Mouse (Mus musculus) erythroblast, embryonic 14.5 days (primary cell): Measurements from ENCODE around the gene Spty2d1. TPM values are rescaled to one million over a fixed set of nuclear protein-coding genes. Genes with fewer than 3 reads are reported as not detected.
"Not testable (repeated sequence)": the region's sequence is repeated elsewhere in the genome, so short reads cannot be mapped to it uniquely, and the experiment has no call there.

Experiments used
- H3K27me3 ChIP-seq: 2 replicates; pipeline ENCODE4 v1.6.1; 2012; ENCODE audit warnings: inconsistent platforms; ENCODE audit not compliant: control insufficient read depth
- H3K36me3 ChIP-seq: 2 replicates; pipeline ENCODE4 v1.6.1; 2012; ENCODE audit warnings: mild to moderate bottlenecking, inconsistent platforms; ENCODE audit not compliant: control insufficient read depth
- H3K4me1 ChIP-seq: 2 replicates; pipeline ENCODE4 v1.6.1; 2012; ENCODE audit warnings: inconsistent platforms; ENCODE audit not compliant: control insufficient read depth
- H3K4me3 ChIP-seq: replicated peaks from 2 replicates; pipeline ENCODE3; 2012; ENCODE audit warnings: moderate library complexity, mild to moderate bottlenecking, inconsistent platforms
- H3K9me3 ChIP-seq: 2 replicates; pipeline ENCODE4 v1.6.1; 2012; ENCODE audit warnings: low read length, inconsistent platforms, mixed read lengths; ENCODE audit not compliant: control insufficient read depth
- GATA1 ChIP-seq: IDR thresholded peaks from 2 replicates; pipeline ENCODE4 v1.6.1; 2012; ENCODE audit warnings: low read length, inconsistent platforms, mixed read lengths
- TAL1 ChIP-seq: IDR thresholded peaks from 3 replicates; pipeline ENCODE4 v1.6.1; 2012; ENCODE audit warnings: low read length, inconsistent platforms, mixed read lengths
- polyA plus RNA-seq: library from polyadenylated mRNA; stranded (reverse); fragments of >175 nt; gene quantifications from 2 replicates; pipeline ENCODE4 v1.2.3, GENCODE M21; 2012

The Spty2d1 gene
- polyA plus RNA-seq, 1 experiment: 0.60 TPM

DNA sequence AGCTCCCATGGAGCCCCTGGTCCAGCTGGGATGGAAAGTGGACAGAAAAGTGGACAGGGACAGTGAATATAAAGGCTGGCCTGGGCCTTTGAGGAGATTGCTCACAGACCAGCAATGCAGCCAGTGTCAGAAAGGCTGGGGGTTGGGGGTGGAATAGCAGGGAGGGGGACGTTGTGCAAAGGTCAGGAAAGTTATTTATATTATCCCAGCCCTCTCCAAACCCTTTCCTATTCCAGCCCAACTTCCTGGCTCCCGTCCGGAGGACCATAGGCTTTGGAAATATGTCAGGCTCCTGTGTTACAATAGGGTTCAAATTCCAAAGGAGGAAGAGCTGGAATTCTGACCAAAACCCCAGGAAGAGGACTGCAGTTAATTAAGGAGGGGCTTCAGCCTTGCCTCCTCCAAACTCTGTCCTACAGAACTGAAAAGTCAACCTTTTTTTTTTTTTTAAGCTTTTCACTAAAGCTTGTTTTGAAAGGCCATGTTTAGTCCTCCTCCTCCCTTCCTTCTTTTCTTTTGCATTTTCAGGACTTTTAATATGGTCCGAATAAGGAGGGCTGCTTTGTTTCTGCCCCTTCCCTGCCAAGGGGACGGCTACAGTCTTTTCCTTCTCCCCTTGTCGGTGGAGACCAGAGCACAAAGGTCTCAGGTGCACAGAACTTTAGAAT lies 34.7 kb upstream of the Spty2d1 start:
- H3K36me3 ChIP-seq: no peaks in the 10 kb centered on the region
- no peaks in the 10 kb centered on the region for H3K4me1 ChIP-seq
- no peak overlapping the region for H3K4me3 ChIP-seq
- TF ChIP-seq TAL1: no peak
- TF ChIP-seq GATA1: no peak
- H3K27me3 ChIP-seq: 0 out of 2 replicates have a peak, but pooled peaks cover 2% of the 10 kb centered on the region
- H3K9me3 ChIP-seq: no peaks in the 10 kb centered on the region

DNA sequence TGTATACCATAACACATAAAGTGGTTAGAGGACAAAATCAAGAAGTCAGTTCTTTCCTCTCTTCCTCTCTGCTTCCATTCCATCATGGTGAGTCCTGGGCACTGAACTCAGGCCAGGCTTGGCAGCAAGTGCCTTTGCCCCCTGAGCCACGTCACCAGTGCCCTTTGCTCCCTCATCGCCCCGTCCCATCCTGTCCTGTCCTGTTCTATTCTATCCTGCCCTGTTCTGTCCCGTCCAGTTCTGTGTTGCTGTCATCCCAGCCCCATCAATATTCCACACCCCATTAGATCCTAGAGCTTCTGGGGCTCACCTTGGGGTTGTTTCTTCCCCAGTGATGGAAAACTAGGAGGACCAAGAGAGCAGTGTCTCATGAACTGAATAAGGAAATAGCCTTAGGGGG lies 33.9 kb upstream of the Spty2d1 start:
- no peak overlapping the region for H3K4me3 ChIP-seq
- H3K4me1 ChIP-seq: no peaks in the 10 kb centered on the region
- H3K27me3 ChIP-seq: no peaks in the 10 kb centered on the region
- no peaks in the 10 kb centered on the region for H3K9me3 ChIP-seq
- TF ChIP-seq TAL1 (no peak), GATA1 (no peak)
- no peaks in the 10 kb centered on the region for H3K36me3 ChIP-seq

GRCm38 (mm10) chr7:47041706-47042105 lies 33.5 kb upstream of the Spty2d1 start:
- no peaks in the 10 kb centered on the region for H3K9me3 ChIP-seq
- no peaks in the 10 kb centered on the region for H3K27me3 ChIP-seq
- no peaks in the 10 kb centered on the region for H3K4me1 ChIP-seq
- TF ChIP-seq GATA1 (no peak), TAL1 (no peak)
- no peak overlapping the region for H3K4me3 ChIP-seq
- no peaks in the 10 kb centered on the region for H3K36me3 ChIP-seq

DNA sequence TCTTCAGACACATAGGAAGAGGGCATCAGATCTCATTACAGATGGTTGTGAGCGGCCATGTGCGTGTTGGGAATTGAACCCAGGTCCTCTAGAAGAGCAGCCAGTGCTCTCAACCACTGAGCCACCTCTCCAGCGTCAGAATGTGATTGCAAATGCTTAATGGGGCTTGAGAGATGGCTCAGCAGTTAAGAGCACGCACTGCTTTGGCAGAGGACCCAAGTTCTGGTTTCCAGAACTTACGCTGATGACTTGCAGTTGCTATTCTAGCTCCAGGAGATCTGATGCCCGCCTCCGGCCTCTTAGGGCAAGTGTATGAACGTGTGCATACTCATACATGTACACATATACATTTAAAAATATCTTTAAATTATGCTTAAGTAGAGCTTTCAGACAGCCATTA lies 27.2 kb upstream of the Spty2d1 start:
- H3K27me3 ChIP-seq: no peaks in the 10 kb centered on the region
- no peak overlapping the region for H3K4me3 ChIP-seq
- H3K4me1 ChIP-seq: no peaks in the 10 kb centered on the region
- no peaks in the 10 kb centered on the region for H3K9me3 ChIP-seq
- no peak for TF ChIP-seq GATA1
- no peak for TF ChIP-seq TAL1
- no peaks in the 10 kb centered on the region for H3K36me3 ChIP-seq

- Histone ChIP-seq H3K36me3 (no peaks in the 10 kb centered on the region), H3K9me3 (no peaks in the 10 kb centered on the region), H3K4me3 (no peak overlapping the region), H3K4me1 (no peaks in the 10 kb centered on the region), H3K27me3 (no peaks in the 10 kb centered on the region)
- TF ChIP-seq GATA1: no peak
- no peak for TF ChIP-seq TAL1
Observed at GRCm38 (mm10) chr7:47034785-47035384, 26.7 kb upstream of the Spty2d1 start.

DNA sequence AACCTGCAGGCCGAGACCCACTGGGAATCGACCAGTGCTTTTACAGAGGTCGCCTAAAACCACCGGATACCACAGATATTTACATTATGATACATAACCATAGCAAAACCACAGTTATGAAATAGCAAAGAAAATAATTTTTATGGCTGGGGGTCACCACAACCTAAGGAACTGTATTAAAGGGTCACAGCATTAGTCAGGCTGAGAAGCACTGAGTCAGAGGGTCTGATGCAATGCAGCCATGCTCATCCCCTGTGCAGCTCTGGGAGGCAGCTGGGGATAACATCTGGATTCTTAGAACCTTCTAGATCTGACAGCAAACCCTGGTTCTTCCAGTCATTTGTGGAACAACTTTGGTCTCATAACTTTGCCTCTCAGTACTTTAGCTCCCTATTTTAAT lies 23.2 kb upstream of the Spty2d1 start:
- no peaks in the 10 kb centered on the region for H3K27me3 ChIP-seq
- H3K4me3 ChIP-seq: no peak overlapping the region
- H3K4me1 ChIP-seq: no peaks in the 10 kb centered on the region
- H3K36me3 ChIP-seq: no peaks in the 10 kb centered on the region
- no peaks in the 10 kb centered on the region for H3K9me3 ChIP-seq
- no peak for TF ChIP-seq TAL1
- no peak for TF ChIP-seq GATA1

DNA sequence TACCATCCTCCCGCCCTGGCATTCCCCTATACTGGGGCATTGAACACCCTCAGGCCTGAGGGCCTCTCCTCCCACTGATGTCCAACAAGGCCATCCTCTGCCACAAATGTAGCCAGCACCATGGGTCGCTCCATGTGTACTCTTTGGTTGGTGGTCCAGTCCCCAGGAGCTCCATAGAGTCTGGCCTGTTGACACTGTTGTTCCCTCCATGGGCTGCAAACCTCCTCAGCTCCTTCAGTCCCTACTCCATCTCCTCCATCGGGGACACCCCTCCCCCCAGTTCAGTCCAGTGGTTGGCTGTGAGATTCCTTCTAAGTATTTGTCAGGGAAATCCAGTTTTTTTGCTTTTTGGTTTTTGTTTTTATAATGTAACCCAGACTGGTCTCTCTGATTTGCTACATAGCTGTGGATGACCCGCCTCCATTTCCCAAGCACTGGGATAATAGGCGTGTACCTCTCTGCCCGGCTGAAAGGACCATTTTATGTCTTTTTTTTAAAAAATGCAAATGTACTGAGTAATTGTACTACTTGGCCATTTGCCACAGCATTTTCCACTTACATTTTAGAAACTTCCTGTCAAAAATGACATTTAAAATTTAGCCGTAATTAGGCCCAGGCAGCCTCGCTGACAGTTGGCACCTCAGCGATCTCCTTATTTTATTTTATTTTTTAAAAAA lies 22.4 kb upstream of the Spty2d1 start:
- Histone ChIP-seq H3K9me3 (no peaks in the 10 kb centered on the region), H3K4me3 (no peak overlapping the region), H3K36me3 (no peaks in the 10 kb centered on the region), H3K4me1 (no peaks in the 10 kb centered on the region), H3K27me3 (no peaks in the 10 kb centered on the region)
- TF ChIP-seq TAL1: no peak
- no peak for TF ChIP-seq GATA1

- TF ChIP-seq GATA1 (no peak), TAL1 (no peak)
- Histone ChIP-seq H3K36me3 (no peaks in the 10 kb centered on the region), H3K4me1 (no peaks in the 10 kb centered on the region), H3K27me3 (peaks cover 1% of the 10 kb centered on the region; the same call in 1 of the 2 replicates), H3K4me3 (no peak overlapping the region), H3K9me3 (no peaks in the 10 kb centered on the region)
Observed at GRCm38 (mm10) chr7:47027520-47027919, 19.3 kb upstream of the Spty2d1 start.

- not testable (repeated sequence) for H3K9me3 ChIP-seq, H3K27me3 ChIP-seq, H3K36me3 ChIP-seq, H3K4me3 ChIP-seq, H3K4me1 ChIP-seq
Observed at GRCm38 (mm10) chr7:47026899-47027298, 18.7 kb upstream of the Spty2d1 start.
